Mouse (Mus musculus): Measurements from ENCODE around the gene Ptprn2. TPM values are rescaled to one million over a fixed set of nuclear protein-coding genes. Genes with fewer than 3 reads are reported as not detected.
A peak's percentile ranks its signal among the peaks of the same experiment; 100 is the strongest.
"Not testable (repeated sequence)": the region's sequence is repeated elsewhere in the genome, so short reads cannot be mapped to it uniquely, and the experiment has no call there.

The Ptprn2 gene
- polyA plus RNA-seq, 1 experiment from 2014 or later: 2.9 TPM

GRCm38 (mm10) chr12:116567170-116567569 is 81.7 kb downstream of the Ptprn2 start:
- DNase-seq (ENCODE audit: low spot score) (no peak), ATAC-seq (ENCODE audit: insufficient read depth, low FRiP score, low TSS enrichment) (no peak)
- no peaks in the 10 kb centered on the region for H3K36me3 ChIP-seq (ENCODE audit: control insufficient read depth, insufficient read depth, low read length)
- H3K4me1 ChIP-seq (ENCODE audit: control insufficient read depth, insufficient read depth, low read length): no peaks in the 10 kb centered on the region
- 91% methylated on average over 2 of the region's 2 CpGs for WGBS
- no peak overlapping the region for H3K9ac ChIP-seq (ENCODE audit: low read length)
- no peaks in the 10 kb centered on the region for H3K9me3 ChIP-seq (ENCODE audit: control insufficient read depth, low read length)
- no peak overlapping the region for H3K4me3 ChIP-seq (ENCODE audit: low read depth, low read length)
- no peak overlapping the region for H3K4me2 ChIP-seq (ENCODE audit: low read depth)
- no peaks in the 10 kb centered on the region for H3K27me3 ChIP-seq (ENCODE audit: control insufficient read depth, insufficient read depth, low read length)
- no peak overlapping the region for H3K27ac ChIP-seq (ENCODE audit: low read depth, low read length)

GRCm38 (mm10) chr12:116569568-116569967 is 84.0 kb downstream of the Ptprn2 start:
- no peak for ATAC-seq (ENCODE audit: insufficient read depth, low FRiP score, low TSS enrichment)
- DNase-seq (ENCODE audit: low spot score): no peak
- no peaks in the 10 kb centered on the region for H3K9me3 ChIP-seq (ENCODE audit: control insufficient read depth, low read length)
- H3K4me2 ChIP-seq (ENCODE audit: low read depth): no peak overlapping the region
- no peaks in the 10 kb centered on the region for H3K4me1 ChIP-seq (ENCODE audit: control insufficient read depth, insufficient read depth, low read length)
- WGBS: 62% methylated on average over 1 of the region's 1 CpGs
- no peaks in the 10 kb centered on the region for H3K27me3 ChIP-seq (ENCODE audit: control insufficient read depth, insufficient read depth, low read length)
- no peaks in the 10 kb centered on the region for H3K36me3 ChIP-seq (ENCODE audit: control insufficient read depth, insufficient read depth, low read length)
- no peak overlapping the region for H3K4me3 ChIP-seq (ENCODE audit: low read depth, low read length)
- H3K27ac ChIP-seq (ENCODE audit: low read depth, low read length): no peak overlapping the region
- H3K9ac ChIP-seq (ENCODE audit: low read length): no peak overlapping the region

GRCm38 (mm10) chr12:116574102-116574501 is 88.6 kb downstream of the Ptprn2 start:
- Histone ChIP-seq H3K36me3 (ENCODE audit: control insufficient read depth, insufficient read depth, low read length) (no peaks in the 10 kb centered on the region), H3K4me2 (ENCODE audit: low read depth) (no peak overlapping the region), H3K4me3 (ENCODE audit: low read depth, low read length) (no peak overlapping the region), H3K9me3 (ENCODE audit: control insufficient read depth, low read length) (no peaks in the 10 kb centered on the region), H3K4me1 (ENCODE audit: control insufficient read depth, insufficient read depth, low read length) (no peaks in the 10 kb centered on the region), H3K9ac (ENCODE audit: low read length) (no peak overlapping the region), H3K27me3 (ENCODE audit: control insufficient read depth, insufficient read depth, low read length) (no peaks in the 10 kb centered on the region), H3K27ac (ENCODE audit: low read depth, low read length) (no peak overlapping the region)
- 81% methylated on average over 5 of the region's 5 CpGs for WGBS
- DNase-seq (ENCODE audit: low spot score) (no peak), ATAC-seq (ENCODE audit: insufficient read depth, low FRiP score, low TSS enrichment) (no peak)

- Histone ChIP-seq H3K4me1 (ENCODE audit: control insufficient read depth, insufficient read depth, low read length) (no peaks in the 10 kb centered on the region), H3K4me2 (ENCODE audit: low read depth) (no peak overlapping the region), H3K9me3 (ENCODE audit: control insufficient read depth, low read length) (no peaks in the 10 kb centered on the region), H3K27ac (ENCODE audit: low read depth, low read length) (no peak overlapping the region), H3K4me3 (ENCODE audit: low read depth, low read length) (no peak overlapping the region), H3K27me3 (ENCODE audit: control insufficient read depth, insufficient read depth, low read length) (no peaks in the 10 kb centered on the region), H3K9ac (ENCODE audit: low read length) (no peak overlapping the region), H3K36me3 (ENCODE audit: control insufficient read depth, insufficient read depth, low read length) (no peaks in the 10 kb centered on the region)
- ATAC-seq (ENCODE audit: insufficient read depth, low FRiP score, low TSS enrichment) (no peak), DNase-seq (ENCODE audit: low spot score) (no peak)
- WGBS: 85% methylated on average over 5 of the region's 5 CpGs
These were observed 89.2 kb downstream of the Ptprn2 start for GRCm38 (mm10) chr12:116574720-116575119.

DNA sequence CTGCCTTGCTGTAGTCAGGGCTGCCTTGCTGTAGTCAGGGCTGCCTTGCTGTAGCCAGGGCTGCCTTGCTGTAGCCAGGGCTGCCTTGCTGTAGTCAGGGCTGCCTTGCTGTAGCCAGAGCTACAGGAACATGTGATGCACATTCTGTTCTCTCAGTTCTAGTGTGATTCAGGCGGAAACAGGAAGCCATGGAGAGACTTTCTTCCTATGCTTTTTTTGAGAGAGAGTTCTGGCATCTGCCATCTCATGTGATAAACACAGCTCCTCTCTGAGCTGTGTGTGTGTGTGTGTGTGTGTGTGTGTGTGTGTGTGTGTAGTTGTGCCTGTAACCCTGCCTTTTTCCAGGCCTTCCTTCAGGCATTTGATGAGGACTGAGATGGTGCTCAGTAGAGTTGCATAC is 92.4 kb downstream of the Ptprn2 start:
- H3K4me1 ChIP-seq (ENCODE audit: control insufficient read depth, insufficient read depth, low read length); H3K4me3 ChIP-seq (ENCODE audit: low read depth, low read length); H3K36me3 ChIP-seq (ENCODE audit: control insufficient read depth, insufficient read depth, low read length); DNase-seq (ENCODE audit: low spot score); ATAC-seq (ENCODE audit: insufficient read depth, low FRiP score, low TSS enrichment); H3K27me3 ChIP-seq (ENCODE audit: control insufficient read depth, insufficient read depth, low read length); H3K4me2 ChIP-seq (ENCODE audit: low read depth); H3K27ac ChIP-seq (ENCODE audit: low read depth, low read length); H3K9ac ChIP-seq (ENCODE audit: low read length); H3K9me3 ChIP-seq (ENCODE audit: control insufficient read depth, low read length): not testable (repeated sequence)
- 82% methylated on average over 1 of the region's 1 CpGs for WGBS

DNA sequence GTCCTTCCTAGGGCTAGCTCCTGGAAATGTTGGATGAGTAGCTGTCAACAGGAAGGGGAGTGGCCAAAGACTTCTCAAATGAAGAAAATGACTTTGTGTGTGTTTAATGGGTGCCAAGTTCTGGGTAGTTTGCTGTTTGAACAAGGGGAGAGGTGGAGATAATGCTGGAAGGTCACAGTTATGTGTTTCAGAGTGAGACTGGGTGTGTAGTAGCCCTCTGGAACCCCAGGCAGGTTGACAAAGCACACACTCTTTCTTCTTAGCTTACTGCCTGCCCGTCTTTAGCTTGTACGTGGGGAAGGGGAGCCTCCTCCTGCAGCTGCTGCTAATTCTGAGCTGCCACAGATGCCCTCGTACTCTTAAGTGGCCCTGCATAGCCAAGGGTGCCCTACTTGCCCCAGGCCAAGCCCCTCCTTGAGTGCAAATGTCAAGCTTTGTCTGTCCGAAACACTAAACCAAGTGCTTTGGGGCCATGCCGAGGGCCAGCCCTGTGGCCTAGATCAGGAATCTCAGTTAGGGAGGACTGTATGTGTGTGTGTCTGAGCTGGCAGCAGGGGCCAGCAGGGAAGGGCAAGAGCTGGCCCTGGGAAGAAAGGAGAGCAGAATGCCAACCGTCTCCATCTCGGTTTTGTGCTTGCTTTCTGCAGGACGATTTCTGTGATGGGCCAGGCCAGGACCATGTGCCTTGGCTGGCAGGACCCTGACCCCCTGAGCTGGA is 95.5 kb downstream of the Ptprn2 start:
- whole genome bisulfite sequencing: 62% methylated on average over 8 of the region's 8 CpGs
- Histone ChIP-seq H3K4me1 (ENCODE audit: control insufficient read depth, insufficient read depth, low read length) (peaks cover 7% of the 10 kb centered on the region), H3K9ac (ENCODE audit: low read length) (no peak overlapping the region), H3K27ac (ENCODE audit: low read depth, low read length) (no peak overlapping the region), H3K4me3 (ENCODE audit: low read depth, low read length) (no peak overlapping the region), H3K36me3 (ENCODE audit: control insufficient read depth, insufficient read depth, low read length) (no peaks in the 10 kb centered on the region), H3K27me3 (ENCODE audit: control insufficient read depth, insufficient read depth, low read length) (no peaks in the 10 kb centered on the region), H3K9me3 (ENCODE audit: control insufficient read depth, low read length) (no peaks in the 10 kb centered on the region), H3K4me2 (ENCODE audit: low read depth) (no peak overlapping the region)
- ATAC-seq (ENCODE audit: insufficient read depth, low FRiP score, low TSS enrichment) (no peak), DNase-seq (ENCODE audit: low spot score) (no peak)

GRCm38 (mm10) chr12:116581864-116582263 is 96.3 kb downstream of the Ptprn2 start:
- ATAC-seq (ENCODE audit: insufficient read depth, low FRiP score, low TSS enrichment): peak; percentile 67; the same call in 1 of the 2 replicates

DNA sequence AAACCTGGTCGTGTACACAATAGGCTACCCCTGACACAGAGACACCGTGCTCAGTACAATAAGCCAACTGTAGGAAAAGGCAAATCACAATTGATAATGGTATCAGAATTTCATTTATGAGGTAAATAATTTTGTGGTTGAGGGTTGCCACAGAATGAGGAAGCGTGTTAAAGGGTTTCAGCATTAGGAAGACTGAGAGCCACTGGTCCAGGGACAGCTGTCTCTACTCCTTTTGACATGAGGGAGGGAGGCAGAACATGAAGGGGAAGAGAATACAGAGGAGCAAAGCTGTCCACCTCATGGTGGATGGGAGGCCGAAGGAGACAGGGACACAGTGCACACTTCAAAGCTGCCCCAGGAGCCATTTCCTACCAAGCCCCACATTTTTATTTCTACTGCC is 97.3 kb downstream of the Ptprn2 start:
- Histone ChIP-seq H3K4me3 (ENCODE audit: low read depth, low read length) (no peak overlapping the region), H3K4me2 (ENCODE audit: low read depth) (no peak overlapping the region), H3K36me3 (ENCODE audit: control insufficient read depth, insufficient read depth, low read length) (no peaks in the 10 kb centered on the region), H3K4me1 (ENCODE audit: control insufficient read depth, insufficient read depth, low read length) (peaks cover 7% of the 10 kb centered on the region), H3K9me3 (ENCODE audit: control insufficient read depth, low read length) (no peaks in the 10 kb centered on the region), H3K9ac (ENCODE audit: low read length) (no peak overlapping the region), H3K27me3 (ENCODE audit: control insufficient read depth, insufficient read depth, low read length) (no peaks in the 10 kb centered on the region), H3K27ac (ENCODE audit: low read depth, low read length) (no peak overlapping the region)
- ATAC-seq (ENCODE audit: insufficient read depth, low FRiP score, low TSS enrichment) (no peak), DNase-seq (ENCODE audit: low spot score) (no peak)
- WGBS: 88% methylated on average over 4 of the region's 4 CpGs

More at GRCm38 (mm10) chr12:116581864-116582263, 96.3 kb downstream of the Ptprn2 start:
- no peak for DNase-seq (ENCODE audit: low spot score)
- Histone ChIP-seq H3K4me3 (ENCODE audit: low read depth, low read length) (no peak overlapping the region), H3K4me2 (ENCODE audit: low read depth) (no peak overlapping the region), H3K4me1 (ENCODE audit: control insufficient read depth, insufficient read depth, low read length) (peaks cover 7% of the 10 kb centered on the region), H3K27ac (ENCODE audit: low read depth, low read length) (no peak overlapping the region), H3K9me3 (ENCODE audit: control insufficient read depth, low read length) (no peaks in the 10 kb centered on the region), H3K36me3 (ENCODE audit: control insufficient read depth, insufficient read depth, low read length) (no peaks in the 10 kb centered on the region), H3K9ac (ENCODE audit: low read length) (no peak overlapping the region), H3K27me3 (ENCODE audit: control insufficient read depth, insufficient read depth, low read length) (no peaks in the 10 kb centered on the region)

- no peak for ATAC-seq (ENCODE audit: insufficient read depth, low FRiP score, low TSS enrichment)
- H3K9me3 ChIP-seq (ENCODE audit: control insufficient read depth, low read length): no peaks in the 10 kb centered on the region
- no peak overlapping the region for H3K9ac ChIP-seq (ENCODE audit: low read length)
- no peak overlapping the region for H3K27ac ChIP-seq (ENCODE audit: low read depth, low read length)
- no peak overlapping the region for H3K4me2 ChIP-seq (ENCODE audit: low read depth)
- peaks cover 7% of the 10 kb centered on the region for H3K4me1 ChIP-seq (ENCODE audit: control insufficient read depth, insufficient read depth, low read length)
- 29% methylated on average over 5 of the region's 5 CpGs for whole genome bisulfite sequencing
- no peaks in the 10 kb centered on the region for H3K36me3 ChIP-seq (ENCODE audit: control insufficient read depth, insufficient read depth, low read length)
- no peaks in the 10 kb centered on the region for H3K27me3 ChIP-seq (ENCODE audit: control insufficient read depth, insufficient read depth, low read length)
- H3K4me3 ChIP-seq (ENCODE audit: low read depth, low read length): no peak overlapping the region
- no peak for DNase-seq (ENCODE audit: low spot score)
These were observed 99.5 kb downstream of the Ptprn2 start for GRCm38 (mm10) chr12:116585001-116585400.
